Mouse (Mus musculus): ENCODE results near the gene Kdm6a.

Kdm6a gene

DNA sequence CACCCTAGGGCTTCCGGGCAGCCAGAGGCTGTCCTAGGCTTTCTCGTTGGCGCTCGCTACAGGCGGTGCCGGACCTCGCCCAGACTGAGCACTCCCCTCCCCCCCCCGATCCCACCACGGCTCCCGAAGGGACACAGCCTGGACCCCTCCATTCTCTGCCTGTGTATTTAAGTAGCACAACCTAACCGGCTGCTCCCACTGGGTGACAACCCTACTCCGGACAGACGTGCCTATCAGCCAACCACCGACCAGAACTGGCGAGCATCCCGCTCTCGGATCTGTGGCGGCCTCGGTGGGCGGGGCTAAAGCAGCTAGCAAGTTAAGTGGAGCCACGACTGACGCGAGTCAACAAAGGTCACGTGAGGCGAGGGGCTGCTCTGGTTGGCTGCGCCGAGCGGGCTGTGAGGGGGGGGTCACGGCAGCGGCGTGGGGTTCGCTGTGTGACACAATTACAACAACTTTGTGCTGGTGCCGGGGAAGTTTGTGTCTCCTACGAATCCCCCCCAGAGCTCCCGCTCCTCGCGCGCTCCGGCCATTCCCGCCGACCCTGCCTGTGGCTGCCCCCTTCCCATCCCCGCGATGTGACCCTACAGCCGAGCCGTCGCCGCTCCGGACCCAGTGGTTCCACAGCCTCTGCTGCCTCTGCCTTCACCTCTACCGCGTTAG, at the start of gene Kdm6a:
Gene Kdm6a, plus strand, starts transcription at position 384 of the 666 bp plus-strand sequence.
- DNase-seq (ENCODE audit: low read depth, low spot score): peak; percentile 99

DNA sequence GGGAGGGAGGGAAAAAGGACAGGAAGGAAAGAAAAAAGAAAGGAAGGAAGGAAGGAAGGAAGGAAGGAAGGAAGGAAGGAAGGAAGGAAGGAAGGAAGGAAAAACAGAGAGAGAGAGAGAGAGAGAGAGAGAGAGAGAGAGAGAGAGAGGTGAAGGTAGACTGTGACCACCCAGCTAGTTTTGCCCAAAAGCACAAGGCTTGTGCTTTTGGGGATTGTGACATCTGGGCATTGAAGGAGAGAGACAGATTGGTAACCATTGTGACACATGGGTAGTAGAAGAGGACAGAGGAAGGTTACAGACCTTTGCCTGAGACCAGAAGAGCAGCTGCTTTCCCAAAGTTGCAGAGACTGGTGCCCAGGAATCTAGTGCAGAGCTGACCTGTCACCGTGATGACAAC, 16.8 kb upstream of the Kdm6a start, which contains the start of gene Dusp21:
Gene Dusp21, plus strand, starts transcription at position 301 of the 400 bp plus-strand sequence.
- DNase-seq (ENCODE audit: low read depth, low spot score): no peak

DNA sequence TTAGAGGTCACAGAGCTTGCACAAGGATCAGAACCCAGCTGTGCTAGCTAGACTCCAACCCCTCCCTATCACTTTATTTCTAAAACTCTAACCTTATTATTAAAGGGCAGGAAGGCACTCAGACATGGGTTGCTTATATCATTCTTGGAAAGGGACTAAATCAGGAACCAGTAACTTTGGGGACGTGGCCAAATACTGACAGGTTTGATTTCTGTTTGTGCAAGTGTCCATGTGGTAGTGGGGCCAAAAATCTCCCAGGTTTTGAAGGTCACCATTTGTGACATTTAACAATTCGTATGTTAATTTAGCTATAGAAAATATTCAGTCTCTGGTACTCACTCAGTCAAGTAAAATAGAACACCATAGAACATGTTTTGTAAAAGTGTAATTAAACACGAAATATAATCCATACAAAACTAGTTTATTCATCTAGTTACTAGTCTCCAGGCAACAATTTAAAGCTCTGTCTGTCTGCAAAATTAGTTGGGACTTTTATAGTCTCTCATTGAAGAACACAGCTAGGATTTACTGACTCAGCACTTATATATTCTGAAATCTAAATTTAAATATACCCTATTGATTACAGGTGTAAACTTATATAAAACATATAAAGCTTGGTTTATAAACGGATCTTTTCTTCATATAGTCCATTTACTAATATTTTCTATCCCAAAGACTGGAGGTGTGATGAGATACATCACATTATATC, 1.5 kb upstream of the Kdm6a start:
- no peak for DNase-seq (ENCODE audit: low read depth, low spot score)

DNA sequence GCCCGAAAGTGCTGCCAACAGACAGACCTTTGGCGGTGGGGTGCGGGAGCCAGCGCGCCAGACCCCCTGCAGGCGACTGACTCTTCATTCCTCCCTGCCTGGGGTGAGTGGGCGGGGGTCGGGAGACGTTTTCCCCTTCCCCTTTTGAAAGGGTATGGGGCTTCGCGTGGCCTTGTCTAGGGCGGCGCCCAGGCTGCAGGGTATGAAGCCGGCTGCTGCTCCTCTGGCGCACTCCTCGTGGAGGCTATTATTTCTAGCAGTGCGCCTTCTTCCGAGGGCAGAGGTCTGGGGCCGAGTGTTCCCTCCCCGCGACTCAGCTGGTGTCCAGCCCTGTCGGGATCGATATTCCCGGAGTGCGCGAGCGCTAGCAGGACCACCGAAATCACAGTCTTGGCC, 581 bp upstream of the Kdm6a start:
- peak; percentile 28 for DNase-seq (ENCODE audit: low read depth, low spot score)

DNA sequence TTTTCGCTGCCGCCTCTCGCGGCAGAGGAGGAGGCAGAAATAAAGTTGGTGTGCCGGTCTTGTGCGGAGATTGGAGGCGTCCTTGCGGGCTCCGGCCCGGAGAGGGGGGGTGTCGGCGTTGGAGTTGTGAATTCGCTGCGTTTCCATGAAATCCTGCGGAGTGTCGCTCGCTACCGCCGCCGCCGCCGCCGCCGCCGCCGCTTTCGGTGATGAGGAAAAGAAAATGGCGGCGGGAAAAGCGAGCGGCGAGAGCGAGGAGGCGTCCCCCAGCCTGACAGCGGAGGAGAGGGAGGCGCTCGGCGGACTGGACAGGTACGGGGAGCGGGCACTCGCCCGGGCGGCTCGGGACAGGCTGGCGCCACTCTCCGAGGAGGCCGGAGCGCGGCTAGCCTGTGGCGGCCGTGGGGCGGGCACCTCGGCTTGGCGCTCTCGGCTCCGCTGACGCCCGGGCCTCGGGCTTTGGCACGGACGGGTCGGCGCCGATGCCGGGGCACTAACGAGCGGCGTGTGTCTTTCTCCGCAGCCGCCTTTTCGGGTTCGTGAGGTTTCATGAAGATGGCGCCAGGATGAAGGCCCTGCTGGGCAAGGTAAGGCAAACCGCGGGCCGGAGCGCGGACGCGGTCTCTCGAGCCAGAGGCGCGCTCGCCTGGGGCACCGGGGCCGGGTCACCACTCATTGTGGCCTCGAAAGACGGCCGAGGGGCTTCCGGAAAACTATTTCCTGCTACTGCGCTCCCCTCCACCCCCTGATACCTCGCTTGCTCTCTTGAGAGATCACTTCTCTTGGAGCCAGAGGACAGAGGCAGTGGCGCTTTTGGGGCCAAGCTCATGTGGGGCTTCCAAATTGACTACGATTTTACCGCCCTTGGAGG, 721 bp downstream of the Kdm6a start:
- peak; percentile 18 for DNase-seq (ENCODE audit: low read depth, low spot score)

DNA sequence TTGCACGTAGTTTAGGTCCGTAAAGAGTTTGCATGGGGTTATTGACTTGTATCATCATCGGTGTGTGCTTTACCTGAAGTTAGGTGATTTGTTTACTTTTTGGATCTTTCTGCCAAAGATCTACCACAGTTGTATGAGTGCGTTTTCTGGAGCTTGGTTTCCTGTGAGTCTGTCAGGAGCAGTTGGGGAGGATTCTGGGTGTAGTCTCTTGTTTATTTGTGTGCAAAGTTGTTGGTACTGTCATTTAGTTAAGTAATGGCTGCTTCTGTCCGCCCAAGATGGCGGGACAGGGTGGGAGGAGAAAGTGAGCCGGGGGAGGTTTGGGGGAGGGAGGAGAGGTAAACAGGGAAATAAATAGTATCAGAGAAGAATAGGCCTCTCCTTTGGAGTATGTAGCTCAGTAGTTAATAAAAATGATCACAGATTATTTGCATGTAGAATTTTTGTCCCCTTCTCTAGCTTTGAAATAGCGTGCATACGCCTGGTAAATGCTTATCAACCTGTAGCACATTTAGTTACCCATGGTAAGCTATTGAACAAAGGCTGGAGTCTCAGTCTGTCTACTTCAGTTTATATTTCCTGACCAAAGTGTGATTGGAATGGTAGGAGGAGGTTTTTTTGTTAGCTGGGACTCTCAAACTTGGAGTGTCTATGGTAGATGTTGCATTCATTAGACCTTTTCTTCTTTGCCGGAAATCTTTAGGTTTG, 1.7 kb downstream of the Kdm6a start:
- DNase-seq (ENCODE audit: low read depth, low spot score): no peak

DNA sequence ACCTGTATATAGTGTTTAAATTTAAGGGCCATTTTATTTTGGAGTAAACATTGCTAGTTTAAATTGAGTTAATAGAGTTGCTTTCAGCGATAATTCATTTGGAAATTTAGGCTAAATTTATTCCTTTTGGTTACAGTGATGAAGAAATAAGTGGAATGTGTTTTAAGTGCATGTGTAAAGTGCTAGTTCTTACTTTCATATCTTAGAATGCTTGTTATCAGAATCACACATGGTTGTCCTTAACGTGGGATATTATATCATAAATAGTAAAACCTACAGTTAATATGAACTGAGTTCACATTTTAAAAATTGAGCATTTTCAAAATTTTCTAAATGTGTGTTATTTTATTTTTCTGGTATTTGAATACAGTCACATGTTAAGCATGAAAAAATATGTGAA, 2.7 kb downstream of the Kdm6a start:
- DNase-seq (ENCODE audit: low read depth, low spot score): no peak

DNA sequence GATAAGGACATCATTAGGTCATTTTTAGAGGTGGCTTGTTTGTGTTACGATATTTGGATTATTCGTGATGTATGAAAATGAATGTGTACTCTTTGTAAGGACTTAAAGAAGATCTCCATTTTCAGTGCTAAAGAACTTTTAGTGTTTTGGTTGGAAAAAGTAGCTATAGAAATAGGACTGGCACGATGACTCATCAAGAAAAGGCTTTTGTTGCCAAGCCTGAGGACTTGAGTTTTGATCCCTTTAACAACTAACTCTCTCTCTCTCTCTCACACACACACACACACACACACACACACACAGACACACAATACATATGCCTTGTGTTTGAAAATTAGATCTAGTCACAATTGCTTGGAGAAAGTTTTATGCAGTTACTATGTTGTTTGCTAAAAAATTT, 4.6 kb downstream of the Kdm6a start:
- DNase-seq (ENCODE audit: low read depth, low spot score): no peak

DNA sequence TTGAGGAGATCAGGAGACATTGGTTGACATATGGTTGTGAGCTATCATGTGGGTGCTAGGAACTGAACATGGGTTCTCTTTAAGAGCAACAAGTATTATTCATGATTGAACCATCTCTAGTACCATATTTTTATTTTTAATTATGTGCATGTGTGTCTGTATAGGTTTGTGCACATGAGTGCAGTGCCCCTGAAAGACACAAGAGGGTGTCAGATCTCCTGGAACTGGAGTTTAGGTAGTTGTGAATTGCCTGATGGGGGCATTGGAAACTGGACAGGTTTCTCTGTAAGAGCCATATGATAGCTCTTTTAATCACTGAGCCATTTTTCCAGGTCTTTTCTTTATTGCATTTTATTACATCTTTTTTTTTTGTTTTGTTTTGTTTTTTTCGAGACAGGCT, 6.6 kb downstream of the Kdm6a start:
- no peak for DNase-seq (ENCODE audit: low read depth, low spot score)

DNA sequence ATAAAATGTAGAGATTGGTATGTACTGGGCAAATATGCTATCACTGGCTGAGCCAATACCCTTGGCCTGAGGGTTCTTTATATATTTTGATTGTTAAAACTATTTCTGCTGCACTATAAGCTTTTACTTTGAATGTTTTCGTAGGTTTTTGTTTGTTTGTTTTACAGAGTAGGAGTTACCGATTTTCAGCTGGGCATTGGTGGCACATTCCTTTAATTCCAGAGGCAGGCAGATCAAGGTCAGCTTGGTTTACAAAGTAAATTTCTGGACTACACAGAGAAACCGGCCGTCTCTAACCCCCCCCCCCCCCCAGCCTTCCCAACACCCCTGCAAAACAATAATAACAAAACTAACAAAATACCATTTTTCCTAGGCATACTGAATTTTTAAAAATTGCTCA, 12.5 kb downstream of the Kdm6a start:
- no peak for DNase-seq (ENCODE audit: low read depth, low spot score)

DNA sequence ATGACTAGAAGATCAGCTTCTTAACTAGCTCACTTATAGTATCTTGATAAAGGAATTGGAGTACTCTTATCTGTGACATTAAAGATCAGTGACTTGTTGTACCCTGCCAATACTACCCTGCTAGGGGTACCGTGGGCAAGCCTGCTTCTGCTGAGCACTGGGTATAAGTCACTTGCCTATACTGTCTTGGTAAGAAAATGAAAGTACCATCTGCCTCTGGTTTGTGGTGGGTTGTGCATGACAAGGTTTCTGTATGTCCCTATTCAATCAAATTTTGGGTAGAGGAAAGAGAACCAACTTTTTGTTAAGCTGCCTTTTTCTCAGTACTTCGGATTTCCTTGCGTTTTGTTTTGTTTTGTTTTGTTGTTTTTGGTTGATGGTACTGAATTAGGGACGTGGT, 15.4 kb downstream of the Kdm6a start:
- no peak for DNase-seq (ENCODE audit: low read depth, low spot score)

DNA sequence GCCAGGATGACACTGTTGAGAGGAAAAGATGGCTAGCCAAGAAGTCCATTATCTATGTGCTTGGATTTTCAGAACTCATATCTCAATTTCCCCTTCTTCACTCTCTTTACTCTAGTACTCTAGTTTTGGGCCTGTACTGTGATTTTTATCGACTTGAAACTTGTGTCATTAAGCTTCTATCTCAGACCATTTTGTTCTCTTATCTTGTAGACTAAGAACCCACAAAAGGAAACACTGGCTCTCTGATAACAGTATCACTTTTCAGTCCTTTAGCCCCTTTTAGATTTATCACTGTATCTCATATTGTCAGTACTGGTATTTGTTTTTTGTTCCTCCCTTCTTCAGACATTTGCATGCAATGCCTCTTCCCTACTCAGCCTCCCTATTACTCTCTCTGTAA, 17.1 kb downstream of the Kdm6a start:
- DNase-seq (ENCODE audit: low read depth, low spot score): no peak

DNA sequence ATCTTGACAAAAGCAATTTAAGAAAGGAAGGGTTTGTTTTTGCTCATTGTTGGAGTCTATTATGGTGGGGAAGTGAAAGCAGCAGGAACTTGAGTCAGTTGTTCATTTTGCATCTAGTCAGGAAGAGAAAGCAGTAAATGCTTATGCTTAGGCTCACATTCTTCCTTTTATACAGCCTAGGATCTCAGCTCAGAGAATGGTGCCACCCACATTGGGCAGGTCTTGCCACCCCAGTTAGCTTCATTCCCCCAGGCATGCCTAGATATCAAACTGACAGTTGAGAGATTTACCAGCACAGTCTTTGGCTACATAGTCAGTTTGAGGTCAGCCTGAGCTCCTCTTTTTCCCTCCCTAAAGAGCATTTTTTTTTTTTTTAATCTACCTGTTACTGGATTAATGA, 24.8 kb downstream of the Kdm6a start:
- DNase-seq (ENCODE audit: low read depth, low spot score): no peak

DNA sequence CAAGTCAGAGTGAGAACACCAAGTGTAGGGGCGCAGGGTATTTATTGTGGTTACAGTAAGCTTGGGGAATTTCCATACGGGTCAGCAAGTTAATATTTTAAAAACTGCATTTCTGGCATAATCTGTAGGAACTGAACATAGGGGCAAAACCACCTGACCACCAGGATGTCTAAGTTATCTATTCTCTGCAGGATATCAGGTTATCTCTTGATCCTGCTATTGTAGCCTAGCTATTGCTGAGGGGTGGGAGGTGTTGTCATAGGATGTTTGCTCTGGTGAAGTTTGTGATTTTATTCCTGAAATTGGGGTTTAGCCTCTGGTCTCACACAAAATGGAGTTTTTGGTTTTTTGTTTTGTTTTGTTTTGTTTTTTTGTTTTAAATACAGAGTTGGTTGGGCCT, 25.9 kb downstream of the Kdm6a start:
- no peak for DNase-seq (ENCODE audit: low read depth, low spot score)

DNA sequence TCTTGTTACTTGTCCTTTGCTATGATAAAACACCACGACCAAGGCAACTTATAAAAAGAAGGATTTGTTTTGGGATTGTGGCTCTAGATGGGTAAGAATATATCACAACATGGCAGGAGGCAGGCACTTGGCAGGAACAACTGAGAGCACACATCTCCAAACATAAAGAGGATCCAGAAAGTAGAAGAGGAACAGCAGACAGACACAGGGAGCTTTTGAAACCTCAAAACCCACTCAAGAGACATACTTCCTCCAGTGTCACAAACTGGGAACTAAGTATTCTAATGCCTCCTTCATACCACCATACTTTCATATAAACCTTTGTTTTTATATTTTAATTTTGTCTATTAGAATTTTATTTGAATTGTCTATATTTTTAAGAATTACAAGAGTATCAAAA, 77.2 kb downstream of the Kdm6a start:
- no peak for DNase-seq (ENCODE audit: low read depth, low spot score)

DNA sequence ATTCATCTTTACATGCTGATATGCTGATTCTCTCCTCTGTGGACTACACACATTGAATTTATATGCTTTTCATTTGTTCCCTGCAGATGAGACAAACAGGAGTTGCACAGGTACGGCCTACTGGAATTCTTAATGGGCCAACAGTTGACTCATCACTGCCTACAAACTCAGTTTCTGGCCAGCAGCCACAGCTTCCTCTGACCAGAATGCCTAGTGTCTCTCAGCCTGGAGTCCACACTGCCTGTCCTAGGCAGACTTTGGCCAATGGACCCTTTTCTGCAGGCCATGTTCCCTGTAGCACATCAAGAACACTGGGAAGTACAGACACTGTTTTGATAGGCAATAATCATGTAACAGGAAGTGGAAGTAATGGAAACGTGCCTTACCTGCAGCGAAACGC, 88.2 kb downstream of the Kdm6a start:
- no peak for DNase-seq (ENCODE audit: low read depth, low spot score)

DNA sequence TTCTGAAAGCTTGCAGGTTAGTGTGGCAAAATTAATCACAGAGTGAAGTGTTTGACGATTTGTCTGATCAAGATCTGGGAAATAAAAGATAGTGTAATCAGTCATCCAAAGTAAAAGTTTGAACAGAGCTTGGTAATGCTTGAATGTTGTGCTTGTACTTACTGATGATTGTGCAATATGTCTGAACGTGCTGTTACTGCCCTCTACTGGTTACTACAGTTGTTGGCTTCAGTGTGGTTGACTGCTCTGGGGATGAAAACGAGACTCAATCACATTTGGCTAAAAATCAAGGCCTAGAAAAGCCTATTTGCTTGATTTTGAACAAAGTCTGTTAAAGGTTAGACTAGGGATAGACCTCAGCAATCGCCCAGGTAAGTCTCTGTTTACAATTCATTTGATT, 92.4 kb downstream of the Kdm6a start:
- peak; percentile 39 for DNase-seq (ENCODE audit: low read depth, low spot score)

DNA sequence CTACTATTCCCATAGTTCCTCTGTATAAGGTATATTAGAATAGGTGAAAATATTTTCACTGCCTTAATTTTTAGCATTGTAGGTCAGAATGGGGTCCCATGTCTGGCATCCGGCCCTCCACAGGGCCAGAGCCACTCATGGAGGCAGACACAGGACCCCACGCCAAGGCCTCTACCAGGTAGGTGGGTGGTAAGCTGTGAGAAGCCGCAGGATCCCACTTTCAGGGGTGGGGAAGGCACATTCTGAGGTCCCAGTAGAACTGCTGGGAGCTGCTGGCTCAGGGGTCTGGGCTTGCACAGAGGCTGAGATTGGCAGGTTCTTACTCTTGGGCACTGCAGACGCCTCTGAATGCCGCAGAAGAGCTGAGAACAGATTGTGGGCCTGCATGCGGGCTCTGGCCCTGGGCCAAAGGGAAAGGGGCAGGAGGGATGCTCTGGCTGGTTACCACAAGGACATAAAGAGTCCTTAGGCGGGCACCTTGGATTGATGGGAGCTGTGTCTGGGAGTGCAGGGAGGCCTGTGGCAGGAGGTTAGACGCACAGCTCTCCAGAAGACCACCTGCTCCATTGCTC, 95.9 kb downstream of the Kdm6a start:
- no peak for DNase-seq (ENCODE audit: low read depth, low spot score)

DNA sequence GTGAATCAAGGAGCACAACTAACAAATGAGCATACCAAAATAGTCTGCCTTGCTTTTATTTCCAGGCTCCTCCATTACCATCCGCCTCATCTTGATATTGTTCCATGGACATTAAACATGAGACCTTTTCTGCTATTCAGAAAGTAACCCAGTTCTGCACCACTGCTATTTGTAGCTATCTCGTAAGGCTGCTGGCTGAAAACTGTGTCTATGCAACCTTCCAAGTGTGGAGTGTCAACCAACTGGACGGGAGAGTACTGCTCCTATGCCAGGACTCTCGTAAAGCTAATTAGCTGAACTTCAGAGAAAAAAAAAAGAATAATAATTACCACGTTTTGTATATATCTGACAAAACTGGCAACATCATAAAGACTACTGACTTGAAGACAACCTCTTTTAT, 116.2 kb downstream of the Kdm6a start:
- DNase-seq (ENCODE audit: low read depth, low spot score): no peak

DNA sequence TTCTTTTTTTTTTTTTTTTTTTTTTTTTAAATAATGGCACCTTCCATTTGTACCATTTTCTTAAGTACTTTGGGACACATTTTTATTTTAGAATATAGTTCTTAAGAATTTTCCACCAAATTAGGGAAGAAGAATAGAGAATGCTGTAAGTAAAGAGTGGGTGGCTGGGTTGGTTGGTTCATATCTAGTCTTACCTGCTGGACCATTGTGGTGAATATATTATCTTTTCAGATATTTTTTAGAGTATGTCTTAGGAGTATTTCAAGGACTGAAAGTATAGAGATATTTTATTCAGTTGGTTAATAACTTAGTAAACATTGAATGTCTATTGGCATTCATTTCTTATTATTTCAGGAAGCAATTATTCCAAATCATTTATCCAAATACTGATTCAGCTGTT, 117.8 kb downstream of the Kdm6a start:
- DNase-seq (ENCODE audit: low read depth, low spot score): no peak
